Comparison of ENCODE assay signal across 27 mouse cellular contexts in the genomic region with DNA sequence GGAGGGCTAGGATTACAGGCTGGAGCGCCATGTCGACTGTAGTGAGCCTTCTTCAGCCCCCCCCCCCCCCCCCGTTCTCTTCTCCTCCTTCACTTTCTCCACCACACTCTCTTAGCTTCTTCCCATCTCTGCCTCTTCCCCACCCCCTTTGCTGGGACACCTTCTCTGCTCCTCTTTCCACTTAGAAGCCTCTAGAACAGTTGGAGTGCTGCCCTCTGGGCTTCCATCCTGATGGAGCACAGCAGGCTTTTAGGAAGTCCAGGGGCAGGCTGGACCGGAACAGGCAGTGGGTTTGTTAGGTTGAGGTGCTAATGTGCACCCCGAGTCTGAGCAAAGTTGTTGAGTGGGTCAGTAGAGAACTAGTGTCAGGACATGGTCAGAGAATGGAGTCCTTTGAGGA.
"Had no signal": no experiment of that assay in that cellular context is flagged by ENCODE, and none has a peak within 500 bp of the region (broad histone marks: within the 10 kb centered on the region; RNA-seq: fewer than 3 reads in every experiment).

No protein-coding gene starts in this region.

- H3K4me3 ChIP-seq: gastrocnemius, adult 2 months; heart, embryonic 13.5 days; heart, embryonic 15.5 days; hindbrain, embryonic 10.5 days; hindbrain, embryonic 12.5 days; intestine, embryonic 15.5 days; layer of hippocampus, adult 2 months; limb, embryonic 13.5 days; limb, embryonic 15.5 days; liver, embryonic 12.5 days had no signal

- H3K4me1 ChIP-seq: heart, embryonic 13.5 days; heart, embryonic 15.5 days; hindbrain, embryonic 10.5 days; hindbrain, embryonic 12.5 days; intestine, embryonic 15.5 days; limb, embryonic 13.5 days; limb, embryonic 15.5 days; liver, embryonic 12.5 days had no signal

- H3K9ac ChIP-seq: heart, embryonic 13.5 days; heart, embryonic 15.5 days; hindbrain, embryonic 12.5 days; hindbrain, embryonic 14.5 days; intestine, embryonic 15.5 days; limb, embryonic 13.5 days; limb, embryonic 15.5 days; liver, embryonic 12.5 days; liver, embryonic 14.5 days had no signal

- H3K9me3 ChIP-seq: heart, embryonic 15.5 days; hindbrain, embryonic 12.5 days; intestine, embryonic 15.5 days; limb, embryonic 15.5 days had no signal

- ATAC-seq: hindbrain, embryonic 16.5 days; inflammation-experienced regulatory T-cells, adult 6 months; intestine, embryonic 15.5 days; intestine, postnatal 0 days; liver, embryonic 12.5 days had no signal

- H3K36me3 ChIP-seq: heart, embryonic 13.5 days; heart, embryonic 15.5 days; intestine, embryonic 15.5 days; limb, embryonic 13.5 days; limb, embryonic 15.5 days; liver, embryonic 12.5 days had no signal

- H3K27me3 ChIP-seq: heart, embryonic 15.5 days; hindbrain, embryonic 12.5 days; intestine, embryonic 15.5 days had no signal

- H3K27ac ChIP-seq: gastrocnemius, adult 2 months; heart, embryonic 13.5 days; heart, embryonic 15.5 days; hindbrain, embryonic 10.5 days; hindbrain, embryonic 12.5 days; hindbrain, embryonic 14.5 days; intestine, embryonic 15.5 days; layer of hippocampus, adult 2 months; limb, embryonic 13.5 days; limb, embryonic 15.5 days; liver, embryonic 12.5 days; liver, embryonic 14.5 days had no signal

- H3K4me2 ChIP-seq: heart, embryonic 11.5 days; heart, embryonic 13.5 days; heart, embryonic 15.5 days; hindbrain, embryonic 12.5 days; hindbrain, embryonic 14.5 days; intestine, embryonic 15.5 days; limb, embryonic 13.5 days; limb, embryonic 15.5 days; liver, embryonic 12.5 days had no signal

- DNase-seq: gastrocnemius, adult 2 months; gastrocnemius, postnatal 10 days; gastrocnemius, postnatal 25 days; heart, postnatal 14 days; heart, postnatal 4 days; kidney, adult 18-20 months; kidney, adult 8-10 months; kidney, postnatal 10 days; kidney, postnatal 25 days; kidney, postnatal 4 days; layer of hippocampus, postnatal 36 days; left cerebral cortex, postnatal 4 days had no signal
